20 mouse cellular contexts compared by ENCODE assay signal in the genomic region with DNA sequence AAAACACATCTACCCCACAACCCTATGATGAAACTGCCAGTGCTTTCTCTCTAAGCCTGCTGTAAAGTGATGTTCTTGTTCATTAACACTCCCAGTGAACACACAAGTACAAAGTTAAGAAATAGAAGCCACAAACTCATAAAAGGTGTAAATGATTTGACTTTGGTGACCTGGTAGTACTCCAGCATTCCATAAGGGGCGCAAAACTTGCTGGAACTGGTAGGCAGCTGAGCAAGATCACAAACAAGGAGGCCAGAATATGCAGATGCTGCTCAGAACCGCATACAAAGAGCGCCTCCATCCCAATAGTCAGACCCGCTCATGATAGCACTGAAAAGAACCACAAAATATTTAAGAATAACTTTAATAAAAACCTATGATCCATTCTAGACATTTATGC.
DNase-seq lines count a peak whose midpoint lies in the region; ATAC-seq and TF ChIP-seq lines count a peak whose summit lies in the region.
"Had no signal": no experiment of that assay in that cellular context is flagged by ENCODE, and none has a peak within 500 bp of the region (broad histone marks: within the 10 kb centered on the region; RNA-seq: fewer than 3 reads in every experiment).

No protein-coding gene starts in this region.

- H3K4me1 ChIP-seq in forebrain, embryonic 10.5 days = no peaks in the 10 kb centered on the region; the same call in 1 of the 2 replicates
- peaks cover 8% of the 10 kb centered on the region for H3K4me1 ChIP-seq in forebrain, embryonic 16.5 days (replicated peaks; ENCODE audit: control insufficient read depth, insufficient read depth, low read length)
- peaks cover 18% of the 10 kb centered on the region for H3K4me1 ChIP-seq in limb, embryonic 10.5 days
- H3K4me1 ChIP-seq: embryonic facial prominence, embryonic 13.5 days; hindbrain, embryonic 15.5 days; neural tube, embryonic 12.5 days had no signal

- H3K4me3 ChIP-seq in forebrain, embryonic 10.5 days = no peak overlapping the region
- H3K4me3 ChIP-seq in forebrain, embryonic 16.5 days (replicated peaks; ENCODE audit: low read length) = no peak overlapping the region
- no peak overlapping the region for H3K4me3 ChIP-seq in layer of hippocampus, adult 2 months
- H3K4me3 ChIP-seq in limb, embryonic 10.5 days = no peak overlapping the region
- H3K4me3 ChIP-seq: embryonic facial prominence, embryonic 13.5 days; heart, embryonic 13.5 days; hindbrain, embryonic 15.5 days; midbrain, embryonic 12.5 days; neural tube, embryonic 12.5 days had no signal

- H3K27ac ChIP-seq in forebrain, embryonic 10.5 days = no peak overlapping the region
- H3K27ac ChIP-seq in forebrain, embryonic 16.5 days (ENCODE audit: low read length) = no peak overlapping the region
- no peak overlapping the region for H3K27ac ChIP-seq in layer of hippocampus, adult 2 months
- no peak overlapping the region for H3K27ac ChIP-seq in limb, embryonic 10.5 days
- H3K27ac ChIP-seq: embryonic facial prominence, embryonic 13.5 days; heart, embryonic 13.5 days; hindbrain, embryonic 15.5 days; liver, embryonic 14.5 days; midbrain, embryonic 12.5 days; neural tube, embryonic 12.5 days had no signal

- peak; percentile 11 for DNase-seq in forebrain, embryonic 10.5 days (ENCODE audit: extremely low spot score, low spot score)
- no peak for DNase-seq in layer of hippocampus, adult 2 months (ENCODE audit: low spot score in 2 of 2)
- DNase-seq in layer of hippocampus, adult 11-12 months (ENCODE audit: low spot score) = no peak
- DNase-seq in ZHBTc4 (ENCODE audit: low read depth, low spot score) = peak; percentile 33
- DNase-seq in limb, embryonic 10.5 days (ENCODE audit: low spot score) = peak; percentile 42
- no peak for DNase-seq in urinary bladder, postnatal 36 days (ENCODE audit: low spot score in 2 of 2)
- DNase-seq in frontal cortex, adult 2 months (ENCODE audit: extremely low spot score in 1 of 2, low spot score in 1 of 2) = no peak
- DNase-seq: adrenal gland, postnatal 25 days; cerebellum, adult 9-11 months; kidney, adult 9 months; left cerebral cortex, postnatal 4 days; lung, postnatal 4 days; right cerebral cortex, postnatal 14 days had no signal

- no peaks in the 10 kb centered on the region for H3K36me3 ChIP-seq in forebrain, embryonic 10.5 days (replicated peaks)
- H3K36me3 ChIP-seq in forebrain, embryonic 16.5 days (ENCODE audit: control insufficient read depth, insufficient read depth) = no peaks in the 10 kb centered on the region
- no peaks in the 10 kb centered on the region for H3K36me3 ChIP-seq in limb, embryonic 10.5 days
- H3K36me3 ChIP-seq: embryonic facial prominence, embryonic 13.5 days; heart, embryonic 13.5 days; hindbrain, embryonic 15.5 days; midbrain, embryonic 12.5 days; neural tube, embryonic 12.5 days had no signal

- H3K9ac ChIP-seq in forebrain, embryonic 16.5 days (replicated peaks; ENCODE audit: low read depth, low read length) = no peak overlapping the region
- H3K9ac ChIP-seq: embryonic facial prominence, embryonic 13.5 days; heart, embryonic 13.5 days; hindbrain, embryonic 15.5 days; liver, embryonic 14.5 days; midbrain, embryonic 12.5 days; neural tube, embryonic 12.5 days had no signal

- peak; percentile 22; the same call in 1 of the 2 replicates for TF ChIP-seq CTCF in layer of hippocampus, adult 2 months (conservative IDR thresholded peaks at IDR 0.05)

- WGBS in forebrain, embryonic 10.5 days = 58% methylated on average over 4 of the region's 4 CpGs
- WGBS in forebrain, embryonic 16.5 days = 58% methylated on average over 4 of the region's 4 CpGs
- 33% methylated on average over 4 of the region's 4 CpGs for WGBS in limb, embryonic 10.5 days

- no peak for ATAC-seq in forebrain, embryonic 16.5 days

- no peak overlapping the region for H3K4me2 ChIP-seq in forebrain, embryonic 16.5 days (ENCODE audit: low read length)
- H3K4me2 ChIP-seq: embryonic facial prominence, embryonic 13.5 days; heart, embryonic 13.5 days; hindbrain, embryonic 15.5 days; midbrain, embryonic 12.5 days; neural tube, embryonic 12.5 days had no signal

- no peaks in the 10 kb centered on the region for H3K9me3 ChIP-seq in forebrain, embryonic 10.5 days
- H3K9me3 ChIP-seq in forebrain, embryonic 16.5 days (ENCODE audit: control insufficient read depth, low read length) = no peaks in the 10 kb centered on the region
- no peaks in the 10 kb centered on the region for H3K9me3 ChIP-seq in limb, embryonic 10.5 days (replicated peaks)
- H3K9me3 ChIP-seq: embryonic facial prominence, embryonic 13.5 days; heart, embryonic 13.5 days; hindbrain, embryonic 15.5 days; midbrain, embryonic 12.5 days; neural tube, embryonic 12.5 days had no signal

- H3K27me3 ChIP-seq in forebrain, embryonic 10.5 days (ENCODE audit: poor library complexity, severe bottlenecking) = no peaks in the 10 kb centered on the region
- H3K27me3 ChIP-seq in forebrain, embryonic 16.5 days (replicated peaks; ENCODE audit: control insufficient read depth, insufficient read depth, low read length) = no peaks in the 10 kb centered on the region; the same call in 1 of the 2 replicates
- H3K27me3 ChIP-seq in limb, embryonic 10.5 days (ENCODE audit: low read depth, poor library complexity, severe bottlenecking) = no peaks in the 10 kb centered on the region
- H3K27me3 ChIP-seq: embryonic facial prominence, embryonic 13.5 days; heart, embryonic 13.5 days; hindbrain, embryonic 15.5 days; midbrain, embryonic 12.5 days; neural tube, embryonic 12.5 days had no signal

Comparison
In these comparisons a context has a peak if more than half of its experiments do, and no peak if none do; other contexts are left out.
1. DNase-seq: peak in forebrain, embryonic 10.5 days (single experiment), ZHBTc4 (single experiment) and limb, embryonic 10.5 days (single experiment); none in layer of hippocampus, adult 2 months (0 of 2), layer of hippocampus, adult 11-12 months (single experiment), urinary bladder, postnatal 36 days (0 of 2) and frontal cortex, adult 2 months (0 of 2).